Mouse (Mus musculus): ENCODE results near the gene Coro6. TPM values are rescaled to one million over a fixed set of nuclear protein-coding genes. Genes with fewer than 3 reads are reported as not detected.

Coro6 gene
- total RNA-seq, 2 experiments from 2014 or later = 48.9 to 57.9 TPM

GRCm38 (mm10) chr11:77444939-77445338 is 17.3 kb upstream of the Coro6 start:
- intact Hi-C loops (cut with DNase I) = loop anchor here (5.0 kb wide), 2 partner anchors 128 to 343 kb away; no protein-coding TSS in a partner anchor
- no peak for TF ChIP-seq CTCF (IDR thresholded peaks at IDR 0.05)
- Histone ChIP-seq H3K4me3 (no peak overlapping the region), H3K27ac (no peak overlapping the region)
- DNase-seq (ENCODE audit: extremely low spot score in 1 of 2, low spot score in 2 of 2) = no peak

DNA sequence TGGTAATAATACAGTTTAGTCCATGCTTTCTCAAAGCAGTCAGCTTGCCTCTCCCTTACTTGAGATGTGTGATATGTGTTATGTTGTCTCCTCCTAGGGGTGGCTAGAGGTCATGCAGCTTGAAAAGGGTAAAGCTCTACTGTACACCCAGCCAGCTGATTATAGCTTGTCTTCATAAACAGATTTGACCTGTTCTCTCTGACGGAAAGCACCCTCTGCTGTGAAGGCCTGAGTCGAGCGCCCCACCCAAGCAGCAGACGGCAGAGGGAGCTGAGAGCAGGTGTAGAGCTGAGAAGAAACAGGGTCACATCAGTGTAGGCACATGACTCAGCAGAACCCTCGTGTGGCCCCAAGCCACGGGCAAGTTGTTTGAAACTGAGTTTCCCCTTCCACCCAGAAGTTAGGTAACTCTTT is 15.6 kb upstream of the Coro6 start:
- peak; percentile 71 for TF ChIP-seq CTCF (IDR thresholded peaks at IDR 0.05)
- no peak overlapping the region for H3K27ac ChIP-seq
- H3K4me3 ChIP-seq = no peak overlapping the region
- intact Hi-C loops (cut with DNase I) = loop anchor here (2.0 to 5.0 kb wide), 3 partner anchors 129 to 344 kb away; no protein-coding TSS in a partner anchor
- no peak for DNase-seq (ENCODE audit: extremely low spot score in 1 of 2, low spot score in 2 of 2)

DNA sequence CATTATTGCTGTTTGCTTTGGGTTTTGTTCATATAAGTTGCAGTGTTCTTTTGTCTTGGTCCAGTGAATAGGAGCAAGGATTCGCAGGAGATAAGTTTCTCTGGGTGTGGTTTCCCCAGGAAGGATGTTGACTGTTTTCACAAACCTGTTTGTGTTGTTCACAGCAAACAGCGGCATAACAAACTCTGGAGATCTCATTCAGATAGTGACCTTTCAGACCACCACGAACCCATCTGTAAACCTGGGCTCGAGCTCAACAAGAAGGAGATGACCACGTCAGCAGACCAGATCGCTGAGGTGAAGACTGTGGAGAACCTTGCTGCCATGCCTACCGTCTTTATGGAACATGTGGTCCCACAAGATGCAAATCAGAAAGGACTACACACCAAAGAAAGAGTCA is 13.0 kb upstream of the Coro6 start:
- intact Hi-C loops (cut with DNase I) = loop anchor here (5.0 kb wide), 2 partner anchors 132 to 347 kb away; no protein-coding TSS in a partner anchor
- no peak for TF ChIP-seq CTCF (IDR thresholded peaks at IDR 0.05)
- H3K27ac ChIP-seq = no peak overlapping the region
- H3K4me3 ChIP-seq = no peak overlapping the region
- DNase-seq (ENCODE audit: extremely low spot score in 1 of 2, low spot score in 2 of 2) = no peak

- no peak overlapping the region for H3K27ac ChIP-seq
- H3K4me3 ChIP-seq = no peak overlapping the region
- intact Hi-C loops (cut with DNase I) = no loop called here
- no peak for DNase-seq (ENCODE audit: extremely low spot score in 1 of 2, low spot score in 2 of 2)
- TF ChIP-seq CTCF (IDR thresholded peaks at IDR 0.05) = no peak
These were observed 10.5 kb upstream of the Coro6 start for GRCm38 (mm10) chr11:77451670-77452069.

- H3K4me3 ChIP-seq = no peak overlapping the region
- TF ChIP-seq CTCF (IDR thresholded peaks at IDR 0.05) = no peak
- no peak overlapping the region for H3K27ac ChIP-seq
- intact Hi-C loops (cut with DNase I) = no loop called here
- no peak for DNase-seq (ENCODE audit: extremely low spot score in 1 of 2, low spot score in 2 of 2)
These were observed 8.8 kb upstream of the Coro6 start for GRCm38 (mm10) chr11:77453388-77453787.

DNA sequence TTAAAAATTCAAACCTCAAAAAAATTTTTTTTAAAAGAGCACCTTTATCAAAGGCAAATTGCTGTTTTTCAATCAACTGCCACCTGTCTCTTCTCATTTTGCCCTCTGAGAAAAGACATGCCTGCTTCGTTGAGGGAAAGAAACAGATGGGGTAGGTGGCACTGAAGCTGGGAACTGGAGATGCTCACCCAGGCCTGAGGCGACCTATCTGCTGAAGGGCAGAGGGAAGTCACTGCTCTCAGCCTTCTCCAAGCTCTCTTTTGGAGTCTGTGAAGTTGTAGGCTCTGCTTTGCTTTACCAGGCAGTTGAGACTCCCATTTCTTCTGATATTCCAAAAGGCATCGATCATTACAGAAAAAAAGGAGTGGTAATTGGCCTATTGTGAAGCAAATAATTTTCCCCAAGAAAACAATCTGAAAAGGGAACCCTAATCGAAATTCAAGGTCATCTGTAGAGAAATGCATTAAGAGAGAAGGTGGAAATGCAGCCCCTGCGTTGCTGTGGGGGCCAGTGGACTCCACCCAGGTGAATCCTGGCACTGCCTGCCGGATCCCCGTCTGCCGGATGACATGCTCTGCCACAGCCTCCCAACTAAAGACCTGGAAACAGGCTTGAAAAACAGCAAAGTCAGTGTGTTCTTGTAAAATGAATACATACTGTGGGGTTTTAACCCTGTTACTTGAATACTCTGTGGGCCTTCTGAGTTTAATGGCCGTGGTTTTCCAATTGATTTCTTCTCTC is 6.3 kb upstream of the Coro6 start:
- Histone ChIP-seq H3K4me3 (no peak overlapping the region), H3K27ac (no peak overlapping the region)
- intact Hi-C loops (cut with DNase I) = no loop called here
- no peak for DNase-seq (ENCODE audit: extremely low spot score in 1 of 2, low spot score in 2 of 2)
- no peak for TF ChIP-seq CTCF (IDR thresholded peaks at IDR 0.05)

DNA sequence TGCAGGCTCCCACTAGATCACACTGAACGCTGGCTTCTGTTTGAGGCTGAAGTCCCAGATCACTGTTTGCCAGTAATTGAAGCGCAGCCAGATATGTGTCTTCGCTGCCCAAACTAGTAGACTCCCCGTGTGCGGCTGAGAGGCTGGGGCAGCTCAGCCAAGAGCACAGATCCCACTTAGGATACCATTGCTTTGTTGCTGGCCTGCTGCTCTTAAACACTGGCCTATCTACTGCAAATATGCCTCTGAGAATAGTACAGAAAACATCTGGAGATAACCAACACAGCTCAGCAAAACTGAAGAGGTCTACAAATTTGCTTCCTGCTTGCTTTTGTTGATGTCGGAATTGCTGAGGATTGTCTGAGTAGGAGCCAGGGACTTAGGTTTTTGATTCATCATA is 5.3 kb upstream of the Coro6 start:
- intact Hi-C loops (cut with DNase I) = no loop called here
- no peak overlapping the region for H3K4me3 ChIP-seq
- no peak for DNase-seq (ENCODE audit: extremely low spot score in 1 of 2, low spot score in 2 of 2)
- no peak for TF ChIP-seq CTCF (IDR thresholded peaks at IDR 0.05)
- no peak overlapping the region for H3K27ac ChIP-seq

DNA sequence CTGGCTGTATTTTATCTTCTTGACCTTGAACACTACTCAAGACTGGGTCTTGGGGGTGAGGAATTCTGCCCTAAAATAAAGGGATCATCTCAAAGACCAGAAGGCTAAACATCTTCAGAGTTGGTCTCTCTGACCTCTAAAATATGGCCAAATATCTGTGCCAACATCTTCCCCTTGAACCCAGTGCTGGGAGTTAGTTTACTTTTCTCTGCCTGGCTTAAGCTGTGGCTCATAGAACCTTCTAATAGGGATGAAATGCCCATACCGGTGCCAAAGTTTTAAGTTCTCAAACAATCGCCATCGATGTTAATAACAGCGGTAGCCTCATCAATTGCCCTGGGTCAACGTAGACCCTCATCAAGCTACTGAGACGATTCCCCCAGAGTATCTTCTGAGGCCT is 355 bp upstream of the Coro6 start:
- no peak for DNase-seq (ENCODE audit: extremely low spot score in 1 of 2, low spot score in 2 of 2)
- intact Hi-C loops (cut with DNase I) = no loop called here

DNA sequence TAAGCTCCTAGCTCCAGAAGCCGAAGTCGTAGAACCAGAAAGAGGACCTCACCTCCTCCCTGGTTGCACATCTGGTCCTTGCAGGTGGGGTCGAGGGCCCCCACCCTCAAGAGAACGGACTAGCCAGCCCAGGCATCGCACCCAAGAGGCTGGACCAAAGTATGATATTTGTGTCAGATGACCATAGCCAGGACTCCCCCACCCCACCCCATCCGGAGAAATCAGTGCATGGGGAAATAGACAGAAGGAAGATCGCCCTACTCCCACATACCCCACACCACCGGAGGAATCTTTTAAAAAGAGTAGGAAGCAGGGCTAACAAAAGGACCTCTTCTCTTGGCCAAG is 862 bp downstream of the Coro6 start:
- no peak for TF ChIP-seq CTCF (IDR thresholded peaks at IDR 0.05)
- intact Hi-C loops (cut with DNase I) = no loop called here
- peak overlapping the region; percentile 76 for H3K27ac ChIP-seq
- DNase-seq (ENCODE audit: extremely low spot score in 1 of 2, low spot score in 2 of 2) = no peak
- peak overlapping the region; percentile 61 for H3K4me3 ChIP-seq

More for the DNA sequence above, 355 bp upstream of the Coro6 start:
- Histone ChIP-seq H3K27ac (peak overlapping the region; percentile 76; the same call in 1 of the 2 replicates), H3K4me3 (peak overlapping the region; percentile 61)
- TF ChIP-seq CTCF (IDR thresholded peaks at IDR 0.05) = no peak

- DNase-seq (ENCODE audit: extremely low spot score in 1 of 2, low spot score in 2 of 2) = no peak
- Histone ChIP-seq H3K27ac (no peak overlapping the region), H3K4me3 (peak overlapping the region; percentile 61)
- TF ChIP-seq CTCF (IDR thresholded peaks at IDR 0.05) = no peak
- intact Hi-C loops (cut with DNase I) = no loop called here
These were observed 1.6 kb downstream of the Coro6 start for GRCm38 (mm10) chr11:77463786-77464185.

DNA sequence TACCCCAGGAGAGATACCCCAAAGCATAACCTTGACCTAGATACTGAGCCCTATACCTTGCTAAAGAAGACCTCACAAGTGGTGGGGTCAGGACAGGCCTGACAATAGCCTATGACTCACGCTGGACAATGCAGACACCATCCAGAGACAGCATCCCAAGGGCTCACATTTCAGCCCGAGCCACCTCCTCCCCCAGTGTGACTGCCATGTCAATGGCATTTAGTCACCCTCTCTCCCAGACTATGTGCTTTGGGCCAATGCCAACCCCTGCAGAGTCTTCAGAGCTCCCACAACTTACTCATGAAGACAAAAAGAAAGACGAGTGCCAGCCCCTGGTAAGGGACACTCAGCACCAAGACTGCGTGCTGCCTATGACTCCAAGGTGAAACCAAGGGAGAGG is 2.5 kb downstream of the Coro6 start:
- no peak for TF ChIP-seq CTCF (IDR thresholded peaks at IDR 0.05)
- Histone ChIP-seq H3K27ac (no peak overlapping the region), H3K4me3 (no peak overlapping the region)
- DNase-seq (ENCODE audit: extremely low spot score in 1 of 2, low spot score in 2 of 2) = no peak
- intact Hi-C loops (cut with DNase I) = no loop called here

DNA sequence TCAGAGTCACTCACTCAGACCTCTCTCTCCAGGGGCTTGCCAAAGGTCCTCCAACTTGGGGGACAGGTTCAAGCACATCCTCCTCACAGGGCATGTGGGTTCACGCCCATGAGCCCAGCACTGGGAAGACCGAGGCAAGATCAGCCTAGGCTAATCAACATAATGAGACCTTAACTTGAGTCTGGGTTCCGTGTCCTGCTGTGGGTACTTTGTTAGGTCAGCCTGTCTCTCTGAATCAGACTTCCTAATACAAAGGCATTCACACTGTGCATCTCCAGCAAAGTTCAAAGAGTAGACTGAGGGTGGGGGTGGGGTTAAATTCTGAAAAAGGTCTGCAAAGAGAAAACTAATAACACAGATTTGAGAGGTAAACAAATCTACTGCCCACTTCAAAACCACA is 2.9 kb downstream of the Coro6 start:
- no peak overlapping the region for H3K27ac ChIP-seq
- intact Hi-C loops (cut with DNase I) = no loop called here
- no peak for DNase-seq (ENCODE audit: extremely low spot score in 1 of 2, low spot score in 2 of 2)
- TF ChIP-seq CTCF (IDR thresholded peaks at IDR 0.05) = no peak
- H3K4me3 ChIP-seq = no peak overlapping the region

DNA sequence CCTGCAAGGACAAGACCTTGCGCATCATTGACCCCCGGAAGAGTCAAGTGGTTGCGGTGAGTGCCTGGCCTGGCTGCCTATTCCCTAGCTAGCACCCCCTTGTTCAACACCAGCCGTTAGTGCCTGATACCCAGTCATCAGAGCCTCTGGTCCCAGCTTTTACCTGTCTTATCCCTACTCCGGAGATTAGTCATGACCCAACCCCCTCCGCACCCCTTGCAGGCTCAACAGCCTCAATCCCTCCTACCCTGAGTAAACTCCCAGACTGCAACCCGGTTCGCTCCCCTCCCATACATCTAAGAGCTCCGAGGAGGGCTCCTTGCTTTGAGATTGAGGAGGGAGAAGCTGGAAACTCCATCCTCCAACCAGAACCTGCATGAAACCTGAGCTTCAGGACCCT is 4.3 kb downstream of the Coro6 start:
- H3K4me3 ChIP-seq = no peak overlapping the region

More for the DNA sequence above, 4.3 kb downstream of the Coro6 start:
- no peak overlapping the region for H3K27ac ChIP-seq
- intact Hi-C loops (cut with DNase I) = no loop called here
- no peak for TF ChIP-seq CTCF (IDR thresholded peaks at IDR 0.05)
- DNase-seq (ENCODE audit: extremely low spot score in 1 of 2, low spot score in 2 of 2) = no peak

Data from left cerebral cortex, adult 2 months (tissue).